Mouse (Mus musculus): ENCODE results near the gene Fbxl2. TPM values are rescaled to one million over a fixed set of nuclear protein-coding genes. Genes with fewer than 3 reads are reported as not detected.

Gene Fbxl2
- polyA plus RNA-seq, 1 experiment from 2014 or later, result 1.7 TPM

GRCm38 (mm10) chr9:114050106-114050505, 4.1 kb upstream of the Fbxl2 start:
- Histone ChIP-seq H3K4me1 (ENCODE audit: insufficient read depth, low read depth, low read length) (no peaks in the 10 kb centered on the region), H3K27ac (ENCODE audit: low read length) (no peak overlapping the region), H3K4me2 (replicated peaks; ENCODE audit: low read depth, low read length) (no peak overlapping the region), H3K27me3 (replicated peaks; ENCODE audit: insufficient read depth, low read length) (no peaks in the 10 kb centered on the region), H3K9me3 (ENCODE audit: low read length) (no peaks in the 10 kb centered on the region), H3K4me3 (ENCODE audit: low read depth, low read length) (no peak overlapping the region), H3K36me3 (ENCODE audit: insufficient read depth, low read length) (no peaks in the 10 kb centered on the region), H3K9ac (replicated peaks; ENCODE audit: low read depth) (no peak overlapping the region)
- 83% methylated on average over 7 of the region's 7 CpGs for WGBS
- DNase-seq (ENCODE audit: low spot score) (no peak), ATAC-seq (no peak)
- TF ChIP-seq EP300 (IDR thresholded peaks at IDR 0.05) (no peak), CTCF (IDR thresholded peaks at IDR 0.05) (no peak)

- Histone ChIP-seq H3K27me3 (replicated peaks; ENCODE audit: insufficient read depth, low read length) (no peaks in the 10 kb centered on the region), H3K4me3 (ENCODE audit: low read depth, low read length) (no peak overlapping the region), H3K36me3 (ENCODE audit: insufficient read depth, low read length) (no peaks in the 10 kb centered on the region), H3K9me3 (ENCODE audit: low read length) (no peaks in the 10 kb centered on the region), H3K27ac (ENCODE audit: low read length) (no peak overlapping the region), H3K9ac (replicated peaks; ENCODE audit: low read depth) (no peak overlapping the region), H3K4me2 (replicated peaks; ENCODE audit: low read depth, low read length) (no peak overlapping the region), H3K4me1 (ENCODE audit: insufficient read depth, low read depth, low read length) (no peaks in the 10 kb centered on the region)
- DNase-seq (ENCODE audit: low spot score) (no peak), ATAC-seq (no peak)
- TF ChIP-seq CTCF (IDR thresholded peaks at IDR 0.05) (no peak), EP300 (IDR thresholded peaks at IDR 0.05) (no peak)
- WGBS, result 85% methylated on average over 7 of the region's 7 CpGs
Observed at GRCm38 (mm10) chr9:114046676-114047075, 685 bp upstream of the Fbxl2 start.

- Histone ChIP-seq H3K36me3 (ENCODE audit: insufficient read depth, low read length) (no peaks in the 10 kb centered on the region), H3K9me3 (ENCODE audit: low read length) (no peaks in the 10 kb centered on the region), H3K27ac (ENCODE audit: low read length) (no peak overlapping the region), H3K4me1 (ENCODE audit: insufficient read depth, low read depth, low read length) (no peaks in the 10 kb centered on the region), H3K9ac (replicated peaks; ENCODE audit: low read depth) (no peak overlapping the region), H3K27me3 (replicated peaks; ENCODE audit: insufficient read depth, low read length) (no peaks in the 10 kb centered on the region), H3K4me3 (ENCODE audit: low read depth, low read length) (no peak overlapping the region), H3K4me2 (replicated peaks; ENCODE audit: low read depth, low read length) (no peak overlapping the region)
- 58% methylated on average over 3 of the region's 3 CpGs for WGBS
- ATAC-seq (no peak), DNase-seq (ENCODE audit: low spot score) (no peak)
- TF ChIP-seq EP300 (IDR thresholded peaks at IDR 0.05) (no peak), CTCF (IDR thresholded peaks at IDR 0.05) (peak; percentile 56)
Observed at GRCm38 (mm10) chr9:114044446-114044845, 1.5 kb downstream of the Fbxl2 start.

- H3K9ac ChIP-seq (replicated peaks; ENCODE audit: low read depth), result no peak overlapping the region
- no peak for ATAC-seq
- no peak for DNase-seq (ENCODE audit: low spot score)
- no peaks in the 10 kb centered on the region for H3K27me3 ChIP-seq (replicated peaks; ENCODE audit: insufficient read depth, low read length)
- no peak for TF ChIP-seq EP300 (IDR thresholded peaks at IDR 0.05)
- no peak for TF ChIP-seq CTCF (IDR thresholded peaks at IDR 0.05)
- H3K4me2 ChIP-seq (replicated peaks; ENCODE audit: low read depth, low read length), result no peak overlapping the region
- H3K36me3 ChIP-seq (ENCODE audit: insufficient read depth, low read length), result no peaks in the 10 kb centered on the region
- H3K27ac ChIP-seq (ENCODE audit: low read length), result no peak overlapping the region
- WGBS, result 28% methylated on average over 6 of the region's 6 CpGs
- H3K4me3 ChIP-seq (ENCODE audit: low read depth, low read length), result no peak overlapping the region
- H3K4me1 ChIP-seq (ENCODE audit: insufficient read depth, low read depth, low read length), result no peaks in the 10 kb centered on the region
- no peaks in the 10 kb centered on the region for H3K9me3 ChIP-seq (ENCODE audit: low read length)
Observed at GRCm38 (mm10) chr9:114042490-114042889, 3.5 kb downstream of the Fbxl2 start.

- 70% methylated on average over 4 of the region's 4 CpGs for WGBS
- no peaks in the 10 kb centered on the region for H3K4me1 ChIP-seq (ENCODE audit: insufficient read depth, low read depth, low read length)
- no peak overlapping the region for H3K4me2 ChIP-seq (replicated peaks; ENCODE audit: low read depth, low read length)
- DNase-seq (ENCODE audit: low spot score) (no peak), ATAC-seq (no peak)
- no peaks in the 10 kb centered on the region for H3K9me3 ChIP-seq (ENCODE audit: low read length)
- no peak overlapping the region for H3K9ac ChIP-seq (replicated peaks; ENCODE audit: low read depth)
- no peak overlapping the region for H3K4me3 ChIP-seq (ENCODE audit: low read depth, low read length)
- H3K27me3 ChIP-seq (replicated peaks; ENCODE audit: insufficient read depth, low read length), result no peaks in the 10 kb centered on the region
- H3K27ac ChIP-seq (ENCODE audit: low read length), result no peak overlapping the region
- TF ChIP-seq CTCF (IDR thresholded peaks at IDR 0.05), result peak; percentile 10; the same call in 1 of the 2 replicates
- no peak for TF ChIP-seq EP300 (IDR thresholded peaks at IDR 0.05)
- no peaks in the 10 kb centered on the region for H3K36me3 ChIP-seq (ENCODE audit: insufficient read depth, low read length)
Observed at GRCm38 (mm10) chr9:114040945-114041344, 5.0 kb downstream of the Fbxl2 start.

GRCm38 (mm10) chr9:114026261-114026934, 19.6 kb downstream of the Fbxl2 start:
- TF ChIP-seq CTCF (IDR thresholded peaks at IDR 0.05) (0 out of 2 replicates have a peak, but pooled peaks have one; percentile 4), EP300 (IDR thresholded peaks at IDR 0.05) (no peak)
- Histone ChIP-seq H3K4me3 (ENCODE audit: low read depth, low read length) (peak overlapping the region; percentile 47), H3K27me3 (replicated peaks; ENCODE audit: insufficient read depth, low read length) (no peaks in the 10 kb centered on the region), H3K9ac (replicated peaks; ENCODE audit: low read depth) (no peak overlapping the region), H3K36me3 (ENCODE audit: insufficient read depth, low read length) (no peaks in the 10 kb centered on the region), H3K27ac (ENCODE audit: low read length) (no peak overlapping the region), H3K9me3 (ENCODE audit: low read length) (no peaks in the 10 kb centered on the region), H3K4me1 (ENCODE audit: insufficient read depth, low read depth, low read length) (no peaks in the 10 kb centered on the region; the same call in 1 of the 2 replicates), H3K4me2 (replicated peaks; ENCODE audit: low read depth, low read length) (peak overlapping the region; percentile 94)
- under 1% methylated on average over 46 of the region's 52 CpGs for WGBS
- peak; percentile 91 for ATAC-seq
- DNase-seq (ENCODE audit: low spot score), result peak; percentile 74
